Mouse (Mus musculus): ENCODE data around the gene Snw1. TPM values are rescaled to one million over a fixed set of nuclear protein-coding genes. Genes with fewer than 3 reads are reported as not detected.

The Snw1 gene
- polyA plus RNA-seq, 2 experiments from 2014 or later = 220 to 228 TPM

- ATAC-seq = no peak
Measured at GRCm38 (mm10) chr12:87421708-87422507, 50.2 kb downstream of the Snw1 start.

GRCm38 (mm10) chr12:87419974-87420485 is 52.0 kb downstream of the Snw1 start:
- ATAC-seq = no peak

- no peak for ATAC-seq
Measured at GRCm38 (mm10) chr12:87418921-87419320, 53.2 kb downstream of the Snw1 start.

GRCm38 (mm10) chr12:87416690-87417089 is 55.4 kb downstream of the Snw1 start:
- ATAC-seq = peak; percentile 83

GRCm38 (mm10) chr12:87415358-87415757 is 56.7 kb downstream of the Snw1 start:
- ATAC-seq = no peak

- ATAC-seq = peak; percentile 67
Measured at GRCm38 (mm10) chr12:87413179-87413790, 58.8 kb downstream of the Snw1 start.

GRCm38 (mm10) chr12:87410999-87411398 is 61.1 kb downstream of the Snw1 start:
- no peak for ATAC-seq

- ATAC-seq = no peak
Measured at GRCm38 (mm10) chr12:87409123-87409522, 63.0 kb downstream of the Snw1 start.

- ATAC-seq = no peak
Measured at GRCm38 (mm10) chr12:87407869-87408605, 64.0 kb downstream of the Snw1 start.

- no peak for ATAC-seq
Measured at GRCm38 (mm10) chr12:87405721-87406120, 66.4 kb downstream of the Snw1 start.

GRCm38 (mm10) chr12:87405165-87405564 is 66.9 kb downstream of the Snw1 start:
- ATAC-seq = no peak

GRCm38 (mm10) chr12:87401883-87402282 is 70.2 kb downstream of the Snw1 start:
- no peak for ATAC-seq

- ATAC-seq = no peak
Measured at GRCm38 (mm10) chr12:87399119-87399819, 72.8 kb downstream of the Snw1 start.

Other genes starting within 250 kb of the Snw1 start
- 1 to 10 TPM in 1 of 2 experiments, under 1 TPM in 1; 0.64 to 1.2 TPM for gene Noxred1, start 233.5 kb downstream of the Snw1 start, polyA plus RNA-seq (2017; shearing (Covaris generic))
- gene Vipas39, start 206.0 kb downstream of the Snw1 start, polyA plus RNA-seq (2017; shearing (Covaris generic)) = 10 to 100 TPM; 33.6 to 34.7 TPM
- 100 to 1,000 TPM; 116 to 151 TPM for gene Ahsa1, start 205.8 kb downstream of the Snw1 start, polyA plus RNA-seq (2017; shearing (Covaris generic))
- gene Ism2, start 172.6 kb downstream of the Snw1 start, polyA plus RNA-seq (2017; shearing (Covaris generic)) = not detected
- gene Sptlc2, start 83.9 kb downstream of the Snw1 start, polyA plus RNA-seq (2017; shearing (Covaris generic)) = 10 to 100 TPM; 66.1 to 85.8 TPM
- gene Slirp, start 28.4 kb downstream of the Snw1 start, polyA plus RNA-seq (2017; shearing (Covaris generic)) = 100 to 1,000 TPM in 1 of 2 experiments, 10 to 100 TPM in 1; 83.4 to 124 TPM
- gene Alkbh1, start 28.3 kb downstream of the Snw1 start, polyA plus RNA-seq (2017; shearing (Covaris generic)) = 10 to 100 TPM; 53.3 to 59.3 TPM
- 1 to 10 TPM in 1 of 2 experiments, not detected in 1; 1.2 TPM for gene Gm5788, start 22.4 kb upstream of the Snw1 start, polyA plus RNA-seq (2017; shearing (Covaris generic))
- not detected for gene Gm8300, start 42.0 kb upstream of the Snw1 start, polyA plus RNA-seq (2017; shearing (Covaris generic))
- not detected for gene Oog1, start 130.4 kb upstream of the Snw1 start, polyA plus RNA-seq (2017; shearing (Covaris generic))
- not detected for gene Gm4027, start 146.6 kb upstream of the Snw1 start, polyA plus RNA-seq (2017; shearing (Covaris generic))
- gene Gm16381, start 172.3 kb upstream of the Snw1 start, polyA plus RNA-seq (2017; shearing (Covaris generic)) = not detected

Measured in activated CD4-positive, CD25-positive, alpha-beta regulatory T cell, adult 4 months (primary cell).